Mouse (Mus musculus) embryonic fibroblast, embryonic 13.5 days (primary cell): ENCODE data around the gene Vwde.

Experiments
- CTCF ChIP-seq: IDR thresholded peaks from 2 replicates; pipeline ENCODE4 v1.5.1; 2011; ENCODE audit warnings: mild to moderate bottlenecking, control low read depth, low read length, moderate library complexity, borderline replicate concordance; ENCODE audit not compliant: insufficient read depth
- POLR2A ChIP-seq: IDR thresholded peaks from 2 replicates; pipeline ENCODE4 v1.6.1; 2011; ENCODE audit warnings: low read depth, mild to moderate bottlenecking, control low read depth, low read length, moderate library complexity

DNA sequence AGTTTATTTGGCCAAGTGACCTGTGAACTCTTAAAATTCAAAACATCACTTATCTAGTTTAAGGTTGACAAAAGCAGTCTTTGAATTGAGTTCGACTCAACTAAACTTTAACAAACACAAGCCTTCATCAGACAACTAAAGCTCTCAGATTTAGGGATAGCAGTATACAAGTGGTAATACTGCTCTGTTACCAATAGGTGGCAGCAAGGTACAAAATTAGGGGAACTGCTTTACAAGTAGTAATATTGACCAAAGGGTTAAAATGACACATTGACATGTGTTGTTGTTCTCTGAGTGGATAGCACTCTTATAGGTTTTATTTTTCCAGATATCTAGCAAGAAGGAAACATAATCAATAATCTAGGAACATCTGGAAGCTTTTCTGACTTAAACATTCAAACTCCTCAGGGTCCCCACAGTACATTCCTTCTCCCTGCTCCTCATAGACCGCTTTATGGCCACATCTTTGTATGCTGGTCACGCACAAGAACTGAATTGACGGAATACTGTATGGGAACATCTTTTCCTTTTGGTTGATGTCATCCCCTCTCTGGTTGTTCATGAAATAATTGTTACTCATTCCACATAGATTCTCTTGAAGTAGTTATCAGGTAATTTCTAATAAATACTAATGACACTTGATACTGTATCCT, 23.7 kb upstream of the Vwde start:
- TF ChIP-seq CTCF (no peak), POLR2A (no peak)
